Mouse (Mus musculus) heart, embryonic 15.5 days (tissue): ENCODE measurements around the gene Spry2. TPM values are rescaled to one million over a fixed set of nuclear protein-coding genes. Genes with fewer than 3 reads are reported as not detected.

Experiments
- ATAC-seq: fragments of 200-750 bp; cut with Nextera tagmentation; replicated peaks from 2 replicates; pipeline ENCODE4 v1.8.0; 2017; ENCODE audit warnings: low read depth, moderate TSS enrichment; ENCODE audit not compliant: insufficient number of reproducible peaks, insufficient read depth, low FRiP score
- H3K27ac ChIP-seq: fragments of 300-500 bp; sonication (generic); 2 replicates; pipeline ENCODE4 v1.5.1; 2015; ENCODE audit warnings: mild to moderate bottlenecking, inconsistent platforms
- H3K27me3 ChIP-seq: fragments of 300-500 bp; sonication (generic); 2 replicates; pipeline ENCODE4 v1.6.1; 2015; ENCODE audit warnings: inconsistent platforms
- H3K36me3 ChIP-seq: fragments of 300-500 bp; sonication (generic); 2 replicates; pipeline ENCODE4 v1.6.1; 2015; ENCODE audit warnings: mild to moderate bottlenecking, inconsistent platforms
- H3K4me1 ChIP-seq: fragments of 300-500 bp; sonication (generic); replicated peaks from 2 replicates; pipeline ENCODE4 v1.6.1; 2015; ENCODE audit warnings: inconsistent platforms
- H3K4me2 ChIP-seq: fragments of 300-500 bp; sonication (generic); 2 replicates; pipeline ENCODE4 v1.6.1; 2015; ENCODE audit warnings: inconsistent platforms, mild to moderate bottlenecking, moderate library complexity
- H3K4me3 ChIP-seq: fragments of 300-500 bp; sonication (generic); 2 replicates; pipeline ENCODE4 v1.5.1; 2015; ENCODE audit warnings: mild to moderate bottlenecking, inconsistent platforms
- H3K9ac ChIP-seq: fragments of 300-500 bp; sonication (generic); 2 replicates; pipeline ENCODE4 v1.6.1; 2015; ENCODE audit warnings: mild to moderate bottlenecking, inconsistent platforms
- H3K9me3 ChIP-seq: fragments of 300-500 bp; sonication (generic); replicated peaks from 2 replicates; pipeline ENCODE4 v1.6.1; 2016; ENCODE audit warnings: inconsistent platforms
- WGBS: fragments of 180-500 bp; shearing (Covaris S2); methylation state at CpG from one replicate; pipeline ENCODE4 v1.1.7; 2015; ENCODE audit warnings: mixed read lengths; 5-methylcytosine and 5-hydroxymethylcytosine counted together
- polyA plus RNA-seq: library from polyadenylated mRNA; unstranded; fragments of >200 nt; fragmentation: Nextera tagmentation; extraction: Ambion mirVana; gene quantifications from 2 replicates; pipeline ENCODE4 v1.2.1, GENCODE M21; 2015

Spry2 gene
- polyA plus RNA-seq, 1 experiment from 2014 or later, result 72.3 TPM

GRCm38 (mm10) chr14:105859876-105860275 is 36.7 kb downstream of the Spry2 start:
- WGBS, result 53% methylated on average over 2 of the region's 2 CpGs
- no peak overlapping the region for H3K4me3 ChIP-seq
- no peak for ATAC-seq
- H3K4me1 ChIP-seq, result no peaks in the 10 kb centered on the region
- no peak overlapping the region for H3K9ac ChIP-seq
- H3K4me2 ChIP-seq, result no peak overlapping the region
- H3K9me3 ChIP-seq, result no peaks in the 10 kb centered on the region; the same call in 1 of the 2 replicates
- no peaks in the 10 kb centered on the region for H3K36me3 ChIP-seq
- no peaks in the 10 kb centered on the region for H3K27me3 ChIP-seq
- H3K27ac ChIP-seq, result no peak overlapping the region

- H3K4me3 ChIP-seq, result no peak overlapping the region
- H3K4me2 ChIP-seq, result no peak overlapping the region
- no peaks in the 10 kb centered on the region for H3K36me3 ChIP-seq
- no peaks in the 10 kb centered on the region for H3K4me1 ChIP-seq
- 32% methylated on average over 4 of the region's 4 CpGs for WGBS
- no peaks in the 10 kb centered on the region; the same call in 1 of the 2 replicates for H3K9me3 ChIP-seq
- no peak for ATAC-seq
- H3K27ac ChIP-seq, result no peak overlapping the region
- H3K9ac ChIP-seq, result no peak overlapping the region
- no peaks in the 10 kb centered on the region for H3K27me3 ChIP-seq
Observed at GRCm38 (mm10) chr14:105859368-105859767, 37.3 kb downstream of the Spry2 start.

GRCm38 (mm10) chr14:105858935-105859334 is 37.7 kb downstream of the Spry2 start:
- H3K27ac ChIP-seq, result no peak overlapping the region
- H3K4me3 ChIP-seq, result no peak overlapping the region
- no peaks in the 10 kb centered on the region for H3K4me1 ChIP-seq
- no peaks in the 10 kb centered on the region; the same call in 1 of the 2 replicates for H3K9me3 ChIP-seq
- H3K9ac ChIP-seq, result no peak overlapping the region
- 44% methylated on average over 5 of the region's 5 CpGs for WGBS
- ATAC-seq, result no peak
- no peaks in the 10 kb centered on the region for H3K36me3 ChIP-seq
- H3K4me2 ChIP-seq, result no peak overlapping the region
- H3K27me3 ChIP-seq, result no peaks in the 10 kb centered on the region

- H3K4me3 ChIP-seq, result no peak overlapping the region
- no peaks in the 10 kb centered on the region for H3K36me3 ChIP-seq
- H3K9ac ChIP-seq, result no peak overlapping the region
- no peaks in the 10 kb centered on the region for H3K4me1 ChIP-seq
- 50% methylated on average over 7 of the region's 7 CpGs for WGBS
- no peak overlapping the region for H3K27ac ChIP-seq
- no peaks in the 10 kb centered on the region for H3K27me3 ChIP-seq
- H3K4me2 ChIP-seq, result no peak overlapping the region
- ATAC-seq, result no peak
- no peaks in the 10 kb centered on the region for H3K9me3 ChIP-seq
Observed at GRCm38 (mm10) chr14:105851359-105852067, 45.1 kb downstream of the Spry2 start.

Other genes with a start within 250 kb of the Spry2 start
- not detected in 2 replicates for gene Trim52, start 209.4 kb upstream of the Spry2 start, polyA plus RNA-seq